Mouse (Mus musculus) ovary, postnatal 36 days (tissue): ENCODE data around the gene Rgp1.
"Not testable (repeated sequence)": the region's sequence is repeated elsewhere in the genome, so short reads cannot be mapped to it uniquely, and the experiment has no call there.

ENCODE experiments used
- DNase-seq: peaks from one replicate; pipeline ENCODE4 v3.0.0; 2022; ENCODE audit warnings: low spot score, mixed read lengths

Gene Rgp1

DNA sequence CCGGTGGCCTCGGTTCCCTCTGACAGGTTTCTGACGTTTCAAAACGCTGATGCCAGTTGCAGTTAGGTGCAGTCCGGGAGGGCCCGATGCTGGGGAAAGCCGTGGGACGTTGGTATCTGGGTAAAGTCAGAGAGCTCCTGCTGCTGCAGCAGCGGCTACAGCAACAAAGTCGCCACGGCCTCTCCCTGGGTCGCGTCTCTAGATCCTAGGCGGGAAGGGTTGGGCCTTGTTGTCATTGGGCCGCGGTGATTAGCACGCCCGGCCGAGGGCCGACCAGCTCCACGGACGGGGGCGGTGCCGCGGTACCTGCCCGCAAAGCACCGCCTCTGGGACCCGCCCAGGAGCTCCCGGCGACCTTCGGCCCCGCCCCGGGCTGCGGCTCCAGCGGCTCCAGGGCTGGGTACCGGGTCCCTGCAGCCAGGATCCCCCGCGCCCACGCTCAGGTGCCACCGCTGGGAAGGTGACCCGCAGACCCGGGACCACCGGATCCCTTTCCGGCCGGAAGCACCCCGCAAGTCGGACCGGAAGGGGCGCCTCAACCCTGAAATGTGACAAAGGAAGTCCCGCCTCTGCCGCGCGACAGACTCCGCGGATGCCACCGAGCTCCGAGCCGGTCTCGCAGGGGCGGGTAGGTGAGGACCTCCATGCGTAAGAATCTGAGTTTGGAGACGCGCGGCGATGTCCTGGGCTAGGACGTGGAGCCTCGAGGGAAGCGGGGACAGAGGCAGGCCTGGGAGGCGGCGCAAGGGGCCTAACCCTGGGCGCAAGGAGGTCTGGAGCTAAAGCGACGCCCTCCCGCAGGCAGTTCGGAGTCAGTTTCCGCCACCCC is at the start of gene Rgp1, which contains the start of gene Gba2:
Gene Rgp1, plus strand, starts transcription at position 340 of the 829 bp plus-strand sequence.
Gene Gba2, minus strand, starts transcription at position 498 of the 829 bp plus-strand sequence.
- DNase-seq: peak; percentile 89

DNA sequence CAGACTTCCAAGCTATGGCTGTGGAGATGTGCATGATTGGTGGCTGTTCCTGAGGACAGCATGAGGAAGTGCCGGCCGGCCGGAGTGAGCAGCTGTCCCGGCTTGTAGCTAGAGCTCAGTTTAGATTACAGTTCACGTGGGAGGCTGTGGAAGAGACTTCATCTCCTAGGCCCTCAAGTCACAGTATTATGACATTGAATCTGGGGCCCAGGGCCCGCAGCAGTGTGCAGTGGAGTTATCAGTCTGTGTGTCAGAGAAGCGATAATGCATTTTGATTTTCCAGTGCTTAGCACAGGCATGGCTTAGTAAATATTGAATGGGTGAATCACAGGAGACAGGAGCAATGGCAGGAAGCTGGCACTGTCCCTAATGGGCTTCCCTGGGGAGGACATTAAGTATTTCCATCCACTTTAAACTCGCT is 48.4 kb upstream of the Rgp1 start:
- DNase-seq: no peak

DNA sequence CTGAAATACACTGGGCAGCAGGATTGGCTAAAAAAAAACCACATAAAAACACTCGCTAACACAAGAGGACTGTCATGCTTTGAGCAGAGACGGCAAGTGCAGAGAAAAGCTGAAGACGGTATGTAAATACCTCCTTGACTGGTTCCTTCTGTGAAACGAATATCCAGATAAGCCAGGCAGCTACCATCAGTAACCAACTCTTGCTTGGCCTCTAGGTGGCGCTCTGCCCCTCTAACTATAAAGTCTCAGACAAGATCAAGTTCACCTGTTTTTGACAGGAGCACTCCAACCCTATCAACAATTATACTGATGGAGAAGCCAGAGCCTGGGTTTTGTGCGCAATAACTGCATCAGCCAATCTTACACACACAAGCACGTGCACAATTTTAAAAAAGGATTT is 47.9 kb upstream of the Rgp1 start:
- DNase-seq: peak; percentile 72

DNA sequence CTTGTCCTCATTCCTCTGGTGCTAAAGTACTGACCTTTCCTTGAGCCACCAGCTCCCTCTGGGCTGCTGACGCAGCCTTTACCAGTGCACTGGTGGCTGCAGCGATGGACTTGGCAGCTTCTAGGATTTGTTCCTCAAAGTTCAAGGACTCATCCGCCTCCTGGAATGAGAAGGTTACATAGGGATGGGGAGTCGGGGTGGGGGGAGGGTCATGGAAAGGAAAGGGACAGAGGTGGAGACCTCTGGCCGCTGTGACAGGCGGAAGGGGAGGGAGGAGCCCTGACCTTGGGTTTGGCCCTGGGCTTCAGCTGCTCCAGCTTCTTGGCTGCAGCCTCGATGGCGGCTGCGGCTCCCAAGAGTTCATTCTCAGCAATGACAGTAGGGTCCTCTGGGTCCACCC is 45.2 kb upstream of the Rgp1 start:
- peak; percentile 56 for DNase-seq

DNA sequence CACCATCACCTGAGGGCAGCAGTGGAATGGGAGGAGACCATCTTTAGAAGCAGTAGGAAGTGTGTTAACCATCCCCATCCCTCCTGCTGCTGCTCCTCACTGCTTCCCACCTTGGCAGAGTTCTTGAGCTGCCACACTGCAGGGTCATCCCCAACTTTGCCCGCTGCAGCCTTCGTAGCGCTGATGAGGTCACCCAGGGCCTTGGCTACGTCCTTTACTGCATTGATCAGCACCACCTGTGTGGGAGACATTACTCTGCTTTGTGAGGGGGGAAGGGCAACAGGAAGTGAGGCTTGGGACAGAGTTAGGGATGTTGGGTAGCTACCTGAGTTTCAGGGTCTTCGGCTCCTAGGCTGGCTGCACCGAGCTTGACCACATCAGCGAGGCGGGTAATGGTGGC is 42.9 kb upstream of the Rgp1 start:
- DNase-seq: no peak

DNA sequence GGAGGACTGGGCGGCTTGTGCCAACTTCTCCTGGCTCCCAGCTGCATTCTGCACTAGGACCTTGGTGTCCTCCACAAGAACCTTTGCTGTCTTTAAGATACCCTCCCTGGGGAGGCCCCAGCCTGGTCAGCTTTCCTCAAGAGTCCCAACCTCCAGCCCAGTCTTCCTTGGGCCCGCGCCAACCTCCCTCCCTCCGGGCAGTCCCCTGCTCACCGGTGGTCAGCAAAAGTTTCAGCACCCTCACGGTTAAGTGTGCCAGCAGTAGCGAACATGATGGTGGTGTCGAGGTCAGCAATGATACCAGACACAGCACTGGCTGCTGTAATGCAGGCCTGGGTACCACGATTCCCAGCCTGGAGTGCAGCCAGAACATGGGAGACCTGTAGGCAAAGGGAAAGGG is 42.5 kb upstream of the Rgp1 start:
- no peak for DNase-seq

DNA sequence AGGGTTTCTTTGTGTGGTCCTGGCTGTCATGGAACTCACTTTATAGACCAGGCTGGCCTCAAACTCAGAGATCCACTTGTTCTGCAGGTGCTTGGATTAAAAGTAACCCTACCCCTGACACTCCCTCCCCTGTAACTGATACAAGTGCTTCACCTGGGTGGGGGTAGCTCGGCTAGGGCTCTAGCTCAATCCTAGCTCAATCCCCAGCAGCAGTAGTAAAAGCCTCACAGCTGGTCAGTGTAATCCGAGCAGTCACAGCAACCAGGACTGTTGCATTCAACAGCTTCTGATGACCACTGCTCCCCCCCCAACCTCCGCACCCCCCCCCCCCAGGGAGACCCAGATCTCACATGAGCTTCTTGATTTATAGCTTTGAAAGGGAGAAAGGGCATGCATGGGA is 36.5 kb upstream of the Rgp1 start:
- DNase-seq: no peak

DNA sequence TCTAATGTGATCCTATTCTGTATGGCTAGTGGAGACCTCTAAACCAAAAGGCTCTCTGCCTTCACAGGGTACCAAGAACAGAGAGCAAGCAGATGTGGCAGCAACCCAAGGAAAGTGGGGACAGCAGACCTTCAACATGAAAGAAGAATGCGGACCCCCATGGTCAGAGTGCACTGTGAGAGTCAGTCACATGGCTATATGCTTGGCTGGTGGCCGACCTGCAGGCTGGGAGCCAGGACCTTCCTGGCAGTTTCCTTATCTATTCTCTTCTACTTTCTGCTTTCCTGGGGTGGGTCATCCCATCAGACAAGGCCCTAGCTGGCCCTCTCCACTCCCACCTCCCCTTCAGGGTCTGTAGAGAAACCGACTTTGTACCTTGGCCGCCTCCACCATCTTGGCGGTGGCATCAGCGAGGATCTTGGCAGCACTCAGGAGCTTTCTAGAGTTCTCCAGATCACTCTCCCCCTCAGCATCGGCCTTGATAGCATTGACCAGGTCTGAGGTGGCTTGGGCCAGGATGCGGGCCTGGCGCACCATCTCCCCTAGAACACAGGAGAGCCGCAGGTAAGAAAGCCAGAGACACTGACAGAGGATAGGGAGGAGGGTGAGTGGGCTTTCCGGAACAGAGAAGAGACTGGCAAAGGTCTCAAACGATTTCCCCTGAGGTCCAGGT is 32.0 kb upstream of the Rgp1 start:
- peak; percentile 35 for DNase-seq

DNA sequence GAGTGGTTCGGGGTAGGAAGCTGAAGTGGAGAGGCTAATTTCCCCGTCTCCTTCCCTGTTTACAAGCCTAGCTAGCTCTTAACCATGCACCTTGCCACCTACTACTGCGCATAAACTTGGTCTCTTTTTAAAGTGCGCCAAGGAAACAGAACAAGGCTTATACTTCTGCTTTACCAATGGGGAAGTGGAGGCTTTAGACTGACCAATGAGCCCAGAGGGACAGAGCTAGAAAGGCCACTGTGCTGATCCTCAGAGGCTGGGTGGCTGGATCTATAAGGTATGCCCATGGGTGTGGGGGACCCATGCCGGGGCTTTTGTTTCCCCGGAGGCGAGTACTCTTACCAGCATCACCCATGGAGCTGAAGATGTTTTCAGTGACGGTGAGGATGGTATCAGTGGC is 31.4 kb upstream of the Rgp1 start:
- DNase-seq: no peak

DNA sequence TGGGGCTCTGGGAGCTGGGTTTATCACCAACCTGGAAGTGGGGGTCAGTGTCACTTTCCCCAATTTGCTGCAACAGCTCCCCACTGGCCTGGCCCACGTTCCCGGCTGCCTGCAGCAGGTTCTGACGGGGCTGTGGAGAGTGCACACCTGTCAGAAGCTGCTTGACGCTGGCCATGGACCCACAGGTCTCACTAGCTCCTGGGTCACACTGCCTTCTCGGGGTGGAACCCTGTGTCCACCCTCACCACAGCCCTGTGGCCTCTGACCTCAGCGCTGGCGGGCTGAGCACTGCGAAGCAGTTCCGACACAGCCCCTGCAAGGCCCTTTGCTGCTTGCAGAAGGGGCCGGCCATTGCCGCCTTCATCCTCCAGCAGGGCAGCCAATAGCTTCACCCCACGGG is 29.5 kb upstream of the Rgp1 start:
- no peak for DNase-seq

DNA sequence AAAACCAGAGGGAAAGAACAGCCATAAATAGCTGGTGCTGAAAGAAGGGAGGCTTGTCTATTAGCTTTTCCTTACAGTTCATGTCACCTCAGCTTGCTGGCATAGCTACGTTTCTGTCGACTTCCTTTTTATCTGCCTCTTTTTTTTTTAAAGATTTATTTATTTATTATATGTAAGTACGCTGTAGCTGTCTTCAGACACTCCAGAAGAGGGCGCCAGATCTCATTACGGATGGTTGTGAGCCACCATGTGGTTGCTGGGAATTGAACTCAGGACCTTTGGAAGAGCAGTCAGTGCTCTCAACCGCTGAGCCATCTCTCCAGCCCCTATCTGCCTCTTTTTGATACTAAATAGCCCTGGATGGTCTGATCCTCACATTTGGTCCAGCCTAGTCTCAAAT is 26.7 kb upstream of the Rgp1 start:
- not testable (repeated sequence) for DNase-seq

DNA sequence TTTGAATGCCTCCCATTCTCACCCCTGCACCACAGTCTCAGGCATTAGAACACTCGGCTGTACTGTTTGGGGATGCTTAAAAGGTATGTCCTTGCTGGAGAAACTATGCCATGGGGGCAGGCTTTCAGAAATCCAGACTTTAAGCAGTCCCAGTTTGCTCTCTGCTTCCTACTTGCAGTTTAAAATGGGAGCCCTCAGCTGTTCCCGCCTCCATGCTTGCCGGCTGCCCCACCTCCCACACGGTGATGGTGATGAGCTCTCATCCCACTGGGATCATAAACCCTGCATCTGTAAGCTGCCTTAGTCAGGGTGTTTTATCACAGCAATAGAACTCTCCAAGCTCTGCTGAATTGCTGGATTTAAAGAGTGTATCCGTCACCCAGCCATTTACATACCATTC is 26.1 kb upstream of the Rgp1 start:
- no peak for DNase-seq

DNA sequence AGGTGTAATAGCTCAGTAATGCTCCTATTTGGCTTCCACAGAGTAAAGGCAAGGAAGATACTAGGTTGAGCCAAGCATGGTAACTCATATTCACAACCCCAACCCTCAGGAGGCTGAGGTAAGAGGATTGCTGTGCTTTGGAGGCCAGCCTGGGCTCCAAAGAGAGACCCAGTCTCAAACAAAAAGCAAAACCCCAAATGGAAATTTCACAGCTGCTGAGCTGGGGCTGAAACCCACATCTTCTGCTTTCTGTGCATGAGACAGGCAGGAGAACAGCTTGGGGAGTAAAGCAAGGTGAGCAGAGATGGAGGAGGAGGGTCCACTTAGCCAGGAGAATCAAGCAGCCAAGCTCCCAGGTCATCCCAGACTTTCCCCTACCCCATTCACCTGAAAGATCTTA is 24.6 kb upstream of the Rgp1 start:
- DNase-seq: no peak

DNA sequence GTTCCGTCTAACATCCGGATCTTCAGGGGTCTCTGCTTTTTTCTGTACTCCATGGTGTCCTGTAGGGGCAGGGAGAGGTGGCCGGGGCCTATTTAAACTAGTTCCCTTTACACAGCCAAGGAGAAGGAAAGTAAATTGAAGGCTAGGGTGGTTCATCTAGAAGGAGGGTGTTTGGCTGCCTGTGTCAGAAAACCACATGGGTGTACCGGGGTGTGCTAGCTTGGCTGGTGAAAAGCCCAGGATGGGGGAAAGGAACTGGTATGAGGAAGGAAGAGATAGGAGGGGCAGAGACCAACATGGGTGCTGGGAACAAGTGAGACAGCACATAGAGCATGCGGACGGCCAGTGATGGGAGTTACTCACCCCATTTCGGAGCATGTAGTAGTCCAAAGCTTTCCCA is 22.6 kb upstream of the Rgp1 start:
- DNase-seq: no peak

DNA sequence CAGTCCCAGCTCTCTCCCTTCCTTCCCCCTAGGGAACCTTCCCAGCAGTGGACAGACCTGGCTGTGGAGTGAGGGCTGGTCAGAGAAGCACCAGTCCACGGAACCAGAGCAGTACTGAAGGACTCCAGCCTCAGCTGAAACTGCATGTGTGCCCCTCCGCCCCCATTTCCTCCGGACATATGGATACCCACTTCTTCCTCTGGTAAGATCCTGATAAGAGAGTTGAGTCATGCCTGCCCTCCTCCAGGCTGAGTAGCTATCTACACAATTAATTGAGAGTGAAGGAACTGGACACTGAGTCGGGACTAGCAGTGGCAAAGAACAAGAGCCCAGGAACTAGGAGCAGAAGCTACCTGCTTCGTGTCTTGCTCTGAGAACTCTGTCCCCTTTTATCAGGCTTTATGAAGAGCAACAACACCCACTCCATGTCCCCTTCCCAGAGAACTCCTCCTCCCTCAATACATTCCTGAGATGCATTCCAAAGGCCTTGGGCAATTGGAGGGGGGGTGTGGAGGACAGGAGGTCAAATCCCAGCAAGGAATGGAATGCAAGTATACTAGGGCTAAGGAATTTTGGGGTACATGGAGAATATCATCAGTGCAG is 20.4 kb upstream of the Rgp1 start:
- no peak for DNase-seq

DNA sequence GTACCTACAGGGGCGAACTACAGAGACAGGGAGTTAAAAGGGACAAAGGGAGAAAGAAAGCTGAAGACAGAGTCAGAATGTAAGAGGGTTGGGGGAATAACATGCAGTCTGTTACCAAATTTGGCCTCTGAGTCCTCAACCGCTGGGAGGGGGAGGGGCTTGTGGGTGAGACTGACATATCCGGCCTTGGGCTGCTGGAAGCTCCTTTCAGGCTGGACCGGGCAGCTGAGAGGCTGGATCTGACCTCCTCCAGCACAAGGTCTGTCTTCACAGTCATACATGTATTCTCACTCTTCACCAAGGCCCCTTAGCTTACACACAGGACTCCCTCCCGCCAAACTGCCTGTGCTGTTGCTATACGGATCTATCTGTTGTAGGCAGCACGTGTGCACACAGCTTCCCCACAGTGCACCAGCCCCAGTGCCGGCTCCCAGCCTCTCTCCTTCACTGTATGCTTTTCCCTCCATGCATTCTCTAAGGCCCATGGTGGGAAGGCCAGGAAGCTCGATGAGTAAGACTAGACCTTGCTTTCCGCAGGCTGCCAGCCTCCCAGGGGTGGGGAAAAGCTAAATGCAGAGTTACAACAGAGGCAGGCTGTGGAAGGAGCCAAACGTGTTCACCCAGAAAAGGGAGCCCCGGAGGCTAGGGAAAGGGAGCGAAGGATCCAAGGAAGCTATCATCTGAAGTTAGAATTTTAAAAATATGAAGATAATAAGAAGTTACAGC is 19.7 kb upstream of the Rgp1 start:
- DNase-seq: peak; percentile 69

DNA sequence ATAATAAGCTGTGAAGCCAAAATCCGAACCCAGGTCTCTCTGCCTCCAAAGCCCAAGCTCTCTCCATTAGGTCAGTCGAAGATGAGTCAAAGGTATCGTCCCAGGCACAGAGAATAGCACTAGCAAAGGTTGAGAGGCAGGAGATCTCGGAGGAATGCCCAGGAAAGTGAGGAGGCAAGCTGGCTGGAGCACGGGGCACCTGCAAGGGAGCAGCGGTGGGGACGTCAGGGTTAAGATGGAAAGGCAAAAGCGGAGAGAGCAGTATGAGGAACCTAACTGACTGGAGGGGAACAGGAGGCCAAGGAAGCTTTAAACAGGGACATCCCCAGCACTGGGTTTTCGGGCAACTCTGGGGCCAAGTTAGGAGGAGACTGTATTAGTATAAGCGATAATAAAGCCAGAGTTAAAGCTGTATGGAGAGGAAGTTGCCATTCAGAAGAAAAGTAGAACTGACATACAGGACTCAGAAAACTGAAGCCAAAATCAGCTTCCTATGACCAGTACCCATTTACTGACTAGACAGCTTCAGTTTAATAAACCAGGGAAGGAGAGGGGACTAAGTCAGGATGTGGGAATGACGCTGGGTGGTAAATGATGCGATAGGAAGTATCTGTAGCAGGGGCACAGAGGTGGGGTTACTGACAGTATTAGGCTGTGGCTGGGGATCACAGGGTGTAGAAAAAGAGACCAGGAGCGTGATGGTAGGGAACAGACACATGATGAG is 18.8 kb upstream of the Rgp1 start:
- DNase-seq: no peak

DNA sequence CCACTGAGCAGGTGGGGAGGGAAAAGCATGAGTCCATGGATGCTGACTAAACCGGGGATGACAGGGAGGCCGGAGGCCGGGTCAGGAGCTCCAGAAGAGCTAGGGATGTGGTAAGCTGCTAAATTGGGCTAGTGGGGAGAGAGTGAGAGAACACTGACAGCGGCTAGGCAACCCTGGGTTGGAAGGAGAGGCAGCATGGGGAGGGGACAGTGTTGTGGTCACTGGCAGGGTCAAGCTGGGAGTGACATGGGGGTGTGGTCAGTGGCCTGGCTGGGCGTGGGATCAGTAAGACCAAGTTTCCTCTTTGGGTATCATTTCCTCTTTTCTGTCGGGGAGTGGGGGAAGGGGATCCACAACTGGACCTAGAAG is 18.3 kb upstream of the Rgp1 start:
- no peak for DNase-seq

DNA sequence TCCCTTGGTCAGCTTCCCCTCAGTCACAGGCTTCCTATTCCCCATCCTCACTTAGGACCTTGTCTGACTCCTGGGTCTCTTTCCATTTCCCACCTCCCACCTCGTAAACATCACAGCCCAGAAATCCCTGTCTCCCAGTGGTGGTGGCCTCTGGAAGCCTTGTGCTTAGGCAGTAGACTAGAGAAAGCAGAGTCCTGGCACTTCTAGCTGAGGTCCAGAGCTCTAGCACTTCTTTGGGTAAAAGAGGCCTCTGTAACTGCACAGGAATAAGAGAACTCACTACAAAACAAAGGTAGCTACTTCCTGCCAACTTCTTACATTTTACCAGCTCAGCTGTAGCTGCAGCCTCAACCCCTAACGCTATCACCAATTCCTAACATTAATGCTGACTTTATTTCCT is 17.5 kb upstream of the Rgp1 start:
- no peak for DNase-seq

DNA sequence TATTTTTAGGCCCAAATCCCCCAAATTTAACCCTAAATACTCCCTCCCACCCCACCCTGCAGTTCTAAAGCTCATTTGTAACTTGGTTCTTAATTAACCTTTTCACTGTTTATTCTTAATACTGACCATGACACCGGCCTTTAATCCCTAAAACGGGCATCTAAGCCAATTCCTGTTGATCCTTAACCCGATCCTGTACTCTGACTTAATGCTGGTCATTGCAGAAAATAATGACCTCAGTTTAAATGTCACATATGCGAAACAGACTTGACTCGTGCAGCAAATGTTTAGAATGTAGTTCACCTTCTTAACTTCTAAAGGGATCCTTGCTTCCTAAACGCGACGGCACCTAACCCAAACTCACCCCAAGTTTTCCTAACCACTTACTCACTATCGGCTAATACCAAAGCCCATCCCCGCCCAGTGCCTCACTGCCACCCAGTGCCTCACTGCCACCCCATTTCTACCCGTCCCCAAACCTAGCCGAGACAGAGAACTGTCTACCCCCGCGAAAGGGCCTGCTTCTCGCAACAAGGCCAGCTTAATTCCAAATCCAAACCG is 17.0 kb upstream of the Rgp1 start:
- DNase-seq: no peak

DNA sequence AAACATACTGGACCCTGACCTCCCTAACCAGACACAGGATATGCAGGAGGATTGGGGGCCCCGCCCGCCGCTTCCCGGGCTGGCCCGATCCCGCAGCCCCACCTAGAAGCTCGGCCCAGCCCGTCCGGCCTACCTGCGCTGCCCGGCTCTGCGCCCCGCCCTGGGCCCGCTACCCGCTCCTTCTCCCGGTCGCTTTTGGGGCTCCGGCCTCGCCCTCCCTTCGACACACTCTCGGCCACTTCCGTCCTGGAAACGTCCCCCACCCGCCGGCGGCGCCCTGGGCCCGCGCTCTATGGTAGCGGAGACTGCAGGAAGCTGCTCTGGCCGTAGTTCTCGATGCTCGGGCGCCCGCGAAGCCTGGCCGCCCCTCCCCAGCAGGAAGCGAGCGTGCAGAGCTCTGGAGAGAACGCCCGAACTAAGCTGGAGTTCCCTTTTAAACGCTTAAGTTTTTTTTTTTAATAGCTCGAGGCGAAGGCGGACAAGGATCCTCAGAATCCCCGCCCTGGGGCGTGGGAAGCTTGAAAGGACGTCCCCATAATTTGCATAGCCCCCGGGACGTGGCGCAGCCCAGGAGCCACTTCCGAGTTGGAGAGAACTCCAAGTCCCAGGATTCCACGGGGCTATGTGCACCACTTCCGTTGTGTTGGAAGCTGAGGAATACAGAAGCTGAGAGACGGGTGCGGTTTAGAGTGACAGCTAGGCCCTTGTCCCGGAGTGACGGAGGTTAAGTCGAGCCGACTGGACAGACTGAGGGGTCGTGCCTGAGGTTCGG is 16.3 kb upstream of the Rgp1 start, which contains the start of the genes Creb3 and Tln1:
Gene Creb3, plus strand, starts transcription at position 336 of the 772 bp plus-strand sequence.
Gene Tln1, minus strand, starts transcription at position 695 of the 772 bp plus-strand sequence.
- DNase-seq: peak; percentile 93
